Mouse (Mus musculus): ENCODE results near the gene Gm45234.

GRCm38 (mm10) chr6:124737040-124737439, 18.8 kb downstream of the Gm45234 start:
- TF ChIP-seq ZC3H11A (IDR thresholded peaks at IDR 0.05; ENCODE audit: borderline replicate concordance, low read depth, low read length) (no peak), ZNF384 (IDR thresholded peaks at IDR 0.05; ENCODE audit: low read depth, low read length) (no peak)

All from ES-E14 (cell line).